Mouse (Mus musculus) CH12.LX (cell line): ENCODE data around the gene Tmem170.

Experiments used
- CTCF ChIP-seq, 2 experiments: IDR thresholded peaks in 1 of 2; conservative IDR thresholded peaks in 1 of 2; 2 replicates each; pipeline ENCODE4 v1.5.1; 2011 to 2012; ENCODE audit warnings: low read depth in 2 of 2, low read length in 2 of 2, improper control_type of control experiment in 1 of 2, inconsistent platforms in 1 of 2, mild to moderate bottlenecking in 1 of 2, moderate library complexity in 1 of 2
- EP300 ChIP-seq: IDR thresholded peaks from 2 replicates; pipeline ENCODE4 v1.6.1; 2011; ENCODE audit warnings: low read length, improper control_type of control experiment
- ETS1 ChIP-seq: conservative IDR thresholded peaks from 2 replicates; pipeline ENCODE4 v1.6.1; 2012; ENCODE audit warnings: low read depth, mild to moderate bottlenecking, inconsistent platforms, low read length, improper control_type of control experiment, moderate library complexity
- MAX ChIP-seq: IDR thresholded peaks from 2 replicates; pipeline ENCODE4 v1.6.1; 2011; ENCODE audit warnings: low read length, improper control_type of control experiment
- MEF2A ChIP-seq: IDR thresholded peaks from 2 replicates; pipeline ENCODE4 v1.6.1; 2014; ENCODE audit warnings: low read depth, mild to moderate bottlenecking, inconsistent platforms, low read length, improper control_type of control experiment, borderline replicate concordance
- NELFE ChIP-seq: IDR thresholded peaks from 2 replicates; pipeline ENCODE4 v1.6.1; 2011; ENCODE audit warnings: low read depth, low read length, improper control_type of control experiment
- PAX5 ChIP-seq: IDR thresholded peaks from 2 replicates; pipeline ENCODE4 v1.6.1; 2012; ENCODE audit warnings: low read length, inconsistent platforms, mixed read lengths
- POLR2A ChIP-seq: IDR thresholded peaks from 2 replicates; pipeline ENCODE4 v1.6.1; 2011; ENCODE audit warnings: low read depth, mild to moderate bottlenecking, improper control_type of control experiment, low read length
- RAD21 ChIP-seq: IDR thresholded peaks from 2 replicates; pipeline ENCODE4 v1.6.1; 2011; ENCODE audit warnings: low read depth, mild to moderate bottlenecking, low read length, improper control_type of control experiment, moderate library complexity
- ZC3H11A ChIP-seq: IDR thresholded peaks from 2 replicates; pipeline ENCODE4 v1.6.1; 2012; ENCODE audit warnings: low read depth, mild to moderate bottlenecking, inconsistent platforms, low read length, improper control_type of control experiment

DNA sequence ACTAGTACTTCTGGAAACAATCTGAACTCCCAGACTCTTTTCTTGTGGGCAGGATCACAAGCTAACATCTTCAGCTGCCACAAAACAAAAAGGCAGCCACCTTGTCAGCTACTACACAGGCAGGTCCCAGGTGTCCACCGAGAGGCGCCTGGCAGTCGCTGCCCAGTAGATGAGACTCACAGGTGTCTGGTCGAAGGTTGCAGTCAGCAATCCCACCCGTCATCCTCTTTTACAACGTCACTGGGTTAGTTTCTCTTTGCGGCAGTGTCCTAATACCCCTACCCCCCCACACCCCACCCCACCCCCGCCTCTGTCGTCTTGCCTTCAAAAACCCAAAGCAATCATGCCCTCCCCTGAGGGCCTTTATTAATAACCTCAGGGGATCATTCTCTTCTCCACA lies 792 bp downstream of the Tmem170 start:
- TF ChIP-seq CTCF (conservative IDR thresholded peaks at IDR 0.05 in 1 of 2, IDR thresholded peaks at IDR 0.05 in 1 of 2; ENCODE audit: low read depth in 2 of 2, low read length in 2 of 2) (no peak), EP300 (no peak), MAX (no peak), POLR2A (no peak), ZC3H11A (no peak), ETS1 (no peak), NELFE (no peak), RAD21 (no peak), MEF2A (no peak), PAX5 (no peak)
